Mouse (Mus musculus) left cerebral cortex, postnatal 10 days (tissue): ENCODE results near the gene Gm20695. TPM values are rescaled to one million over a fixed set of nuclear protein-coding genes. Genes with fewer than 3 reads are reported as not detected.
"Not testable (repeated sequence)": the region's sequence is repeated elsewhere in the genome, so short reads cannot be mapped to it uniquely, and the experiment has no call there.

Experiments used
- DNase-seq, 2 experiments: peaks; one replicate each; pipeline ENCODE4 v3.0.0; 2021 to 2022; ENCODE audit warnings: low spot score in 2 of 2, mixed read lengths in 1 of 2; ENCODE audit errors: extremely low spot score in 1 of 2
- intact Hi-C: fragments of 180-260 bp; cut with DNase I; formaldehyde crosslinking; loops from one replicate; pipeline ENCODE4 v1.15.1; 2025
- total RNA-seq, 2 experiments: library from RNA; stranded (reverse); gene quantifications; 2 replicates each; pipeline ENCODE4 v1.2.3; 2021

The Gm20695 gene
- under 1 TPM in 1 of 2 experiments, not detected in 1; 0.60 TPM for total RNA-seq

DNA sequence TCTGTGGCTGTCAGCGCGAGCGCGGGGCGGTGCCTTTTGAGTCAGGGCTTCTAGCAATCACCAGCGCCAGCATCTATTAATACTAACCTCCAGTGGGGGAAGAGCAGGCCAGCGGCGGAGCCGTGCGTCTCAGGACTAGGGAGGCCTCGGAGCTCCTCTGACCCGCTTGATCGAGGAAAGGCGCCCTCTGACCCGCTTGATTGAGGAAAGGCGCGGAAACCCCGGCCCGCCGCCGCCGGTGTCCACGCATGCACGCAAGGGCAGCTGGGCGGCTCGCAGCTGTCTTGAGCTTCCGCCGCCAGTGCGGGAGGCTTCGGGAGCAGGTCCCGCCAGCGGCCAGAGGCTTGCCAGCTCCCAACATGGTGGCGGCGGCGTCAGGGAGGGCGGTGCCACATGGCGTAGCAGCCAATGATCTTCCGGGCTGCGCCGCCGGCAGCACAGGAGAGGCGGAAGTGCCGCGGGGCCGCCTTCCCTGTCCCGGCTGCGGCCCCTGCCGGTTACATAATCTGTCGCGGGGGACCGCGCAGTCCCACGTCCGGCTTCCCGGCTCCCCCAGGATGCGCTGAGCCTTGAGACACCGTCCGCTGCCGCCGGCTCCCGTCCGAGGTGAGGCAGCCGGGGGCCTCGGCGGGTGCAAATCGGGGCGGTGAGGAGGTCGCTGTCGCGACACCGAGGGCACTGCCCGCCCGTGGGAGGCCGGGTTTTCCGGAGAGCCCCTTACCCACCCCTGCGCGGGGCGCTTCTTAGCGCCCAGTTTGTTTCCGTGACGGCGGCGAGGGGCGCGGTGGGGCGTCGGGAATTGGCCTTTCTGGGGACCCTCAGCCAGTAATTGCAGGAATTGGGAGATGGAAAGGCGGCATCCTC, at the start of gene Gm20695, which contains the start of gene Zfp597:
TSS of gene Gm20695 (plus strand) at position 448 of the 864 bp plus-strand sequence.
TSS of gene Zfp597 (minus strand) at position 361 of the 864 bp plus-strand sequence.
- DNase-seq = peak; percentile 90 to 97
- intact Hi-C loops = no loop called here

- intact Hi-C loops = no loop called here
- no peak for DNase-seq
These were observed 49.0 kb upstream of the Gm20695 start for GRCm38 (mm10) chr16:3835461-3835860.

DNA sequence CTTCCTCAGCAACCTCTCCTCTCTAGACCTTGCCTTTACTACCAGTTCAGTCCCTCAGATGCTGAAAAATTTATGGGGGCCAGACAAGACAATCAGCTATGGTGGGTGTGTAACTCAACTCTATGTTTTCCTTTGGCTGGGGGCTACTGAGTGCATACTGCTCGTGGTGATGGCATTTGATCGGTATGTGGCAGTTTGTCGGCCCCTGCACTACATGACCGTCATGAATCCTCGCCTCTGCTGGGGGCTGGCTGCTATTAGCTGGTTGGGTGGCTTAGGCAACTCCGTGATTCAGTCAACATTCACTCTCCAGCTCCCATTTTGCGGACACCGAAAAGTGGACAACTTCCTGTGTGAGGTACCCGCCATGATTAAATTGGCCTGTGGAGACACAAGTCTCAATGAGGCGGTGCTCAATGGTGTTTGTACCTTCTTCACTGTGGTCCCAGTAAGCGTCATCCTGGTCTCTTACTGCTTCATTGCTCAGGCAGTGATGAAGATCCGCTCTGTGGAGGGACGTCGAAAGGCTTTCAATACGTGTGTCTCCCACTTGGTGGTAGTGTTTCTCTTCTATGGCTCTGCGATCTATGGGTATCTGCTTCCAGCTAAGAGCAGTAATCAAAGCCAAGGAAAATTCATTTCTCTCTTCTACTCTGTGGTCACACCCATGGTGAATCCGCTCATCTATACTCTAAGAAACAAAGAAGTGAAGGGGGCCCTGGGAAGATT, 45.1 kb upstream of the Gm20695 start:
- DNase-seq = no peak
- intact Hi-C loops = no loop called here

- intact Hi-C loops = no loop called here
These were observed 41.5 kb upstream of the Gm20695 start for GRCm38 (mm10) chr16:3842989-3843388.

DNA sequence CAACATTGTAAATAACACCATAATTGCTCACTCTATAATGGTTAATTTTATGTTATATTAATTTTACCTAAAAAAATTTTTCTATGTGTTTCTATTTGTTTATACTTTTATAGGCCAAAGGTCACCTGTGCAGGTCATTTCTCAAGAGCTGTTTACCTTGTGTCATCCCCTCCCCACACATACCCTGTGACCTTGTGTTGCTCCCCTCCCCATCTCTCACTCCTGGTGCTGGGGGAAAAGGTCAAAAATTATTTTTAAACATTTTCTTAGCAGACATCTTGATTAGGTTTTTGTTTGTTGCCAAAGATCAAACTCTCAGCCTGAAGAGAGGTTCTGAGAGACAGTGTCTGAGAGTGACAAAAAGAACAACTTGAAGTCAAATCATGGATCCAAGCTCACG, 40.7 kb upstream of the Gm20695 start:
- DNase-seq = no peak
- intact Hi-C loops = no loop called here

More at GRCm38 (mm10) chr16:3842989-3843388, 41.5 kb upstream of the Gm20695 start:
- no peak for DNase-seq

- DNase-seq = peak; percentile 95 to 97
- intact Hi-C loops = no loop called here
These were observed 37.5 kb upstream of the Gm20695 start, which contains the start of gene Zfp174 for GRCm38 (mm10) chr16:3846711-3847518. Gene Zfp174 (plus strand): TSS chr16:3847268.

DNA sequence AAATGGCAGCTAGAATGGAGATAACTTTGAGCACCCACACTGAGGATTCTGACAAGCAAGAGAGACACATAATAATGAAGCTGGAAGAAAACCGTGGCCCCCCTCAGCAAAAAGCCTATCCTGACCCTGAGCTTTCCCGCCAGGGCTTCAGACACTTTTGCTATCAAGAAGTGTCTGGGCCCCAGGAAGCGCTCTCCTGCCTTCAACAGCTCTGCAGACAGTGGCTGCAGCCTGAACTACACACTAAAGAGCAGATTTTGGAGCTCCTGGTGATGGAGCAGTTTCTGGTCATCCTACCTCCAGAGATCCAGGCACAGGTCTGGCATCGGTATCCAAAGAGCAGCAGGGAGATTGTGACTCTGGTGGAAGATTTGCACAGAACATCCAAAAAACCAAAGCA, 36.6 kb upstream of the Gm20695 start:
- no peak for DNase-seq
- intact Hi-C loops = no loop called here

DNA sequence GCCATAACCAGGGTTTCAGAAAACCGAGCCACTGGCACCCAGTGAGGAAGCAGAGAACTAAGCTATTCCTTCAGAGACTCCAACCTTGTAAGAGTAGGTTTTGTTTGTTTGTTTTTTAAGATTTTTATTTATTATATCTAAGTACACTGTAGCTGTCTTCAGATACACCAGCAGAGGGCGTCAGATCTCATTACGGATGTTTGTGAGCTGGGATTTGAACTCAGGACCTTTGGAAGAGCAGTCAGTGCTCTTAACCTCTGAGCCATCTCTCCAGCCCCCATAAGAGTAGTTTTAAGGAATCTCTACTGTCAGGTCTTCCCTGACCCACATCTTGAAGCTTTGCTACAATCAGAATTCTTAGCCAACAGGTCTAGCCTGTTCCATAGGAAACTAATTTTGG, 36.0 kb upstream of the Gm20695 start:
- no peak for DNase-seq
- intact Hi-C loops = no loop called here

DNA sequence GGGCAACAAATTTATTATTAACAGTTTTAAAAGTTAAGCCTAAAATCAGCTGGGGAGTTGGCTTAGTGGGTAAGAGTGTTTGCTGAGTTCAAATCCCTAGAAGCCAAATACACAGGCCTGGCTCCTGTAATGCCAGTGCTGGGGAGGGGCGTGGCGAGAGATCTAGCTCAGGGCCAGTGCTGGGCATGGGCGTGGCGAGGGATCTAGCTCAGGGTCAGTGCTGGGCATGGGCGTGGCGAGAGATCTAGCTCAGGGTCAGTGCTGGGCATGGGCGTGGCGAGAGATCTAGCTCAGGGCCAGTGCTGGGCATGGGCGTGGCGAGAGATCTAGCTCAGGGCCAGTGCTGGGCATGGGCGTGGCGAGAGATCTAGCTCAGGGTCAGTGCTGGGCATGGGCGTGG, 33.1 kb upstream of the Gm20695 start:
- intact Hi-C loops, DNase-seq: not testable (repeated sequence)

DNA sequence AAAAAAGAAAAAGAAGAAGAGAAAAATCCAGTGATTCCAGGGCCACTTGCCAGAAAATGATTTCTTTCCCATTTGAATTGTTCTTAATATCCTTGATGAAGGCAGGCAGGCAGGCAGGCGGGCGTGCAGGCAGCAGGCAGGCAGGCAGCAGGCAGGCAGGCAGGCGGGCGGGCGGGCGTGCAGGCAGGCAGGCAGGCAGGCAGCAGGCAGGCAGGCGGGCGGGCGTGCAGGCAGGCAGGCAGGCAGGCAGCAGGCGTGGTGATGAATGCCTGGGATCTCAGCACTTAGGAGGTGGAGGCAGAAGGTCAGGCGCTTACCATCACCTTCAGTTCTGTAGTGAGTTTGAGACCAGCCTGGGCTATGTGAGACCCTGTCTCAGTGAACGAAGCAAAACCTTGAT, 31.9 kb upstream of the Gm20695 start:
- intact Hi-C loops = no loop called here
- DNase-seq = no peak

- intact Hi-C loops = no loop called here
These were observed 29.8 kb upstream of the Gm20695 start for GRCm38 (mm10) chr16:3854437-3855182.

GRCm38 (mm10) chr16:3855776-3856175, 28.7 kb upstream of the Gm20695 start:
- intact Hi-C loops = no loop called here

More at GRCm38 (mm10) chr16:3854437-3855182, 29.8 kb upstream of the Gm20695 start:
- no peak for DNase-seq

DNA sequence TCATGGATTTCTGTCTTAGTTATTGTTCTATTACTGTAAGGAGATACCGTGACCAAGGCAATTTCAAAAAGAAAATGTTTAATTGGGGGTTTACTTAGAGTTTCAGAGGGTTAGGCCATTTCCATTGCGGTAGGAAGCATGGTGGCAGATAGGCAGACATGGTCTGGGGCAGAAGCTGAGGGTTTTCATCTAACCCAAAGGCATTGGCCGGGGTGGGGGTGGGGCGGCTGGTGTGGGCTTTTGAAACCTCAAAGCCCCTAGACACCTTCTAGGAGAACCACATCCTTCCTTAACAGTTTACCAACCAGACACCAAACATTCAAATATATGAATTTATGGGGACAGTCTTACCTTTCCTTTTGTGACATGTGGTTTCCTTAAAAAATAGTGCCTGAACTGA, 25.2 kb upstream of the Gm20695 start:
- intact Hi-C loops = no loop called here
- no peak for DNase-seq

More at GRCm38 (mm10) chr16:3855776-3856175, 28.7 kb upstream of the Gm20695 start:
- no peak for DNase-seq

GRCm38 (mm10) chr16:3871815-3872214, 12.6 kb upstream of the Gm20695 start:
- intact Hi-C loops = no loop called here
- no peak for DNase-seq

DNA sequence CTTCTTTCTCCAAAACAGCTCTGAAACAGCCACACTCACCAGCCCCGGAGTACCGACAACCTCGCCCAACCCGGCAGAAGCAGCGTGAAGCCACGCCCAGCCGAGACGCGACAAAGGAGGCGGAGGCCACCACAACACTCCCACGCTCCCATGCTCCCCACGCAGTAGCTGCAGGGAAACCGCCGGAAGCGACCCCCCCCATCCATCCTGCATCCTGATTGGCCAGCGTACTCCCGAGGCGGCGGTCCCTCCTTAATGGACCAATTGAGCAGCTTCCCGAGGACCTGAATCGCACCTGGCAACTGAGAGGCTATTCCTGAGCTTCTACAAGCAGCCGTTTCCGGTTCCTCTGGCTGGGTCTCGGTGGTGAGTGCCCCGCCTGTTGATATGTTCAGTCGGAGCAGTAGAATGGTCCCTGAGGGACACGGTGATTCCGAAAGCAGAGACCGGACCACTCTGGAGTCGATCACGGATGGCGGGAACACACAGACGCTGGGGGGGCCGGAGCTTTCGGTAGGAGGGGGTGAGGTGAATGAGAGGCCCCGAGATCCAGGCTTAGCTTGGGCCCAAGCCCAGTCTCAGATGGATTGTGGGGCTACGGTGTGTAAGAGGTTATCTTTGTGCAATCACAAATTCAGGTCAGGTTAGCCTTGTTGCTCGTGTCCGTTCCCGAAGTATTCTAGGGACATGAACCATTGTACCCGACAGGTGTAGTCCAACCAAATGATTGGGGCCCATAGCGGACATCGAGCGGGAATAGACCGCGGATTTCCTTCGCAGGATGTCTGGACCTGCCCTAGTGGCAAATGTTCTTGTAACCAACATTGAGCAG, 12.0 kb upstream of the Gm20695 start, which contains the start of gene Naa60:
TSS of gene Naa60 (plus strand) at position 160 of the 832 bp plus-strand sequence.
- peak; percentile 90 to 96 for DNase-seq
- intact Hi-C loops = no loop called here

- intact Hi-C loops = no loop called here
- no peak for DNase-seq
These were observed 8.1 kb upstream of the Gm20695 start for GRCm38 (mm10) chr16:3876346-3876745.

GRCm38 (mm10) chr16:3885065-3885670, 720 bp downstream of the Gm20695 start:
- intact Hi-C loops = no loop called here
- DNase-seq = no peak
